Mouse (Mus musculus) limb, embryonic 14.5 days (tissue): ENCODE results near the gene Adarb1. TPM values are rescaled to one million over a fixed set of nuclear protein-coding genes. Genes with fewer than 3 reads are reported as not detected.

Experiments
- ATAC-seq: fragments of 200-750 bp; cut with Nextera tagmentation; 2 replicates; pipeline ENCODE4 v1.8.0; 2017; ENCODE audit warnings: low read depth, moderate number of reproducible peaks, moderate TSS enrichment; ENCODE audit not compliant: low FRiP score
- DNase-seq: peaks from one replicate; pipeline ENCODE4 v3.0.0-alpha.2; 2015; ENCODE audit warnings: low spot score
- H3K27ac ChIP-seq: fragments of 300-500 bp; sonication (generic); replicated peaks from 2 replicates; pipeline ENCODE4 v1.5.1; 2014; ENCODE audit warnings: low read depth, mild to moderate bottlenecking, low read length, moderate library complexity, mixed read lengths
- H3K27me3 ChIP-seq: fragments of 300-500 bp; sonication (generic); 2 replicates; pipeline ENCODE4 v1.6.1; 2014; ENCODE audit warnings: low read length, mixed read lengths; ENCODE audit not compliant: control insufficient read depth, insufficient read depth
- H3K36me3 ChIP-seq: fragments of 300-500 bp; sonication (generic); 2 replicates; pipeline ENCODE4 v1.6.1; 2014; ENCODE audit warnings: mild to moderate bottlenecking, low read length, moderate library complexity, mixed read lengths; ENCODE audit not compliant: control insufficient read depth, insufficient read depth
- H3K4me1 ChIP-seq: fragments of 300-500 bp; sonication (generic); 2 replicates; pipeline ENCODE4 v1.6.1; 2014; ENCODE audit warnings: antibody characterized with exemption, low read length, mixed read lengths; ENCODE audit not compliant: control insufficient read depth, insufficient read depth
- H3K4me2 ChIP-seq: fragments of 300-500 bp; sonication (generic); replicated peaks from 2 replicates; pipeline ENCODE4 v1.6.1; 2014; ENCODE audit warnings: low read depth, mild to moderate bottlenecking, low read length, moderate library complexity; ENCODE audit not compliant: severe bottlenecking
- H3K4me3 ChIP-seq: fragments of 300-500 bp; sonication (generic); replicated peaks from 2 replicates; pipeline ENCODE4 v1.5.1; 2014; ENCODE audit warnings: low read length
- H3K9ac ChIP-seq: fragments of 300-500 bp; sonication (generic); 2 replicates; pipeline ENCODE4 v1.6.1; 2014; ENCODE audit warnings: mild to moderate bottlenecking, low read depth, low read length, moderate library complexity; ENCODE audit not compliant: severe bottlenecking
- H3K9me3 ChIP-seq: fragments of 300-500 bp; sonication (generic); 2 replicates; pipeline ENCODE4 v1.6.1; 2016; ENCODE audit warnings: low read length; ENCODE audit not compliant: control insufficient read depth
- POLR2A ChIP-seq: fragments of 200-500 bp; IDR thresholded peaks from 2 replicates; pipeline ENCODE4 v1.8.0; 2012; ENCODE audit warnings: inconsistent platforms, mild to moderate bottlenecking, moderate library complexity, borderline replicate concordance; ENCODE audit not compliant: insufficient read depth, insufficient read length; ENCODE audit errors: extremely low read depth
- WGBS: fragments of 180-500 bp; shearing (Covaris S2); extraction: QIAGEN DNeasy Blood & Tissue Kit; methylation state at CpG from one replicate; pipeline ENCODE4 v1.1.7; 2014; 5-methylcytosine and 5-hydroxymethylcytosine counted together
- polyA plus RNA-seq, 2 experiments: library from polyadenylated mRNA; depleted of rRNA in 1 of 2; stranded (reverse) in 1 of 2; unstranded in 1 of 2; fragments of >200 nt; fragmentation: Nextera tagmentation in 1 of 2; extraction: Ambion mirVana in 1 of 2; gene quantifications; 2 replicates each; pipeline versions ENCODE4 v1.2.1 to v1.2.3; 2012 to 2014

The Adarb1 gene
- polyA plus RNA-seq, 2 experiments: 3.5 to 7.4 TPM

DNA sequence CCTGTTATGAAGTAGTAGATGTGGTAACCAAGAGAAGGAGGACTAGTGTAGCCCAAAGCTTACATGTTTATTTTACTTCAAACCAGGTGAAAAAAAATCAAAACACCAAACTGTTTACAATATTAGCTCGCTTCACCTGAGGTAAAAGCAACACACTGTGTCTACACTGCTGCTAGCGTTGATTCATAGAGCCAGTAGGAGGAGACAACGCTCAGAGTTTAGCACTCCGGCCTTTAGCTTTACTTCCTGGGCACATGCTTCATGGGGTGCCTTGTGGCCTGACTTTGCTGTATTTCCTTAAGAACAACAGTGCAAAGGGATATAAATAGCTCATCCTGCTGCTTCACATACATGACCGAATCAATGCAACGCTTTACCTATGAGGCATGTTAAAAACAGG lies 60.1 kb downstream of the Adarb1 start:
- H3K27ac ChIP-seq: no peak overlapping the region
- 84% methylated on average over 6 of the region's 6 CpGs for WGBS
- no peak overlapping the region for H3K4me3 ChIP-seq
- H3K27me3 ChIP-seq: no peaks in the 10 kb centered on the region
- no peak for ATAC-seq
- H3K9ac ChIP-seq: no peak overlapping the region
- H3K4me1 ChIP-seq: no peaks in the 10 kb centered on the region
- no peak for TF ChIP-seq POLR2A
- H3K36me3 ChIP-seq: no peaks in the 10 kb centered on the region
- H3K4me2 ChIP-seq: no peak overlapping the region
- no peak for DNase-seq
- H3K9me3 ChIP-seq: no peaks in the 10 kb centered on the region

DNA sequence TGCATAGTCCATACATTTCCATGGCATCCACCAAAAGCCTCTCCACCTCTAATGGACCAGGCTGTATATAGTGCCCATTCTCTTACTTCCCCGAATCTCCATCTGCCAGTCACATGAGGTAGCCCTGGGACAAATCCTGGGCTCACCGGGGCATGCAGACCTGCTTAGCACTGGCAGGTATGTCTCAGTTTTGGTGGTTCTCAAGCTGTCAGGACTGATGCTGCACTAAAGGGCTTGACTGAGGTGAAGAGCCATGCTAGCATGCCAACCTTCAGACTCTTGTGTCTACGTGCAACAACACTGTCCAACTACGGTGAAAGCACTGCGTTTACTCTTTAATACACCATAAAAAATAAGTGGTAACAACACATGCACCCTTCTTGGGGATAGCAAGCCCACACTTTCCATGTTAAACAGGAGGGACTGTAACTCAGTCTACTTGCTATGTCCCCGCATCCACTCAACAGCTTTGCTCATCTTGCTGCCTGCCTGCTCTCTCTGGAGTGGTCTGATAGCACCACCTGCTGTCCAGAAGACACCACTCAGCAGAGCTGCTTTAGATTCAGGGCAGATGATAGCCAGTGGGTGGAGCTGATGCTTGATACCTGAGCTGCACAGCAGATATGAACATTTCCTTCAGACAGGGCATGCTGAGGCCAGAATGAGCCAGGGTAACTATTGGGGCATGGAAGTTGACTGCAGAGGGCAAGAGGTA lies 64.9 kb downstream of the Adarb1 start:
- Histone ChIP-seq H3K27ac (no peak overlapping the region), H3K27me3 (no peaks in the 10 kb centered on the region), H3K4me2 (no peak overlapping the region), H3K9me3 (no peaks in the 10 kb centered on the region), H3K36me3 (no peaks in the 10 kb centered on the region), H3K4me3 (no peak overlapping the region), H3K4me1 (no peaks in the 10 kb centered on the region), H3K9ac (no peak overlapping the region)
- peak; percentile 81 for DNase-seq
- 73% methylated on average over 6 of the region's 6 CpGs for WGBS
- ATAC-seq: peak; percentile 73
- TF ChIP-seq POLR2A: no peak

DNA sequence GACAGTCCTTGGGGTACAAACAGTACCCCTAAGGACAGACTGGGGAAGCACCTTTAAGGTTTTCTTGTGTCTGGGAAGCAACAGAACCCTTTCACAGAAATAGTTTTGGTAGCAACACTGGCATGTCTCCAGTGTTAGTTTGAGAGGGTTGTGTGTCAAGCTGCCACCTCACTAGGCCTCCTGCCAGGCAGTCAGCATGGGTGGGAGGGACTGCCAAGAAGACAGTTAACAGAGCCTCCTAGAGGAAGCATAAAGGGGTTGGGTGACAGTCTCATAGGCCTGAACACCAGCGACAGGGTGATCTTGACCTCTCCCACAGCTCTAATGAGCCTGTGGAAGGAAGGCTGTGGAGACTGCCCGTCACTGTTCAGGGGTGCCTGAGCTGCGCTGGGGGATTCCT lies 75.2 kb downstream of the Adarb1 start:
- no peak for TF ChIP-seq POLR2A

DNA sequence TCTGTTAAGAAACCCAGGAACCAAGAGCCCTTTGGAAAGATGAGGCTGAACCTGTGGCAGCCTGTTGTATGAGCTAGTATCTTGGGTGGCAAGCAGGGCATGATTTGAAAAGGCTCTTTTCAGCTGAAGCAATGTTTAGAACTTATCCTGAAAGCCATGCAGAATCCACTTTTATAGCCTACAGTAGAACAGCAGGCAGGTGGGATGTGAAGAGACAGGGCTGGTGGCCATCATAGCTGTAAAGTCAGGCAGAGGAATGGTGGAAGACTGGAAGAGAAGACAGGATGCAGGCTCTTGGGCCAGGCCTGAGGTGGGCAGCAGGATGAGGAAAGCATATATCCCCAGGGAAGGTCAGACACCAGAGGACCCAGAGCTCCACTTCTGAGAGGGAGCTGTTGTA lies 76.4 kb downstream of the Adarb1 start:
- Histone ChIP-seq H3K9ac (no peak overlapping the region), H3K4me1 (peaks cover 4% of the 10 kb centered on the region; the same call in 1 of the 2 replicates), H3K4me2 (no peak overlapping the region), H3K4me3 (no peak overlapping the region), H3K36me3 (no peaks in the 10 kb centered on the region), H3K9me3 (no peaks in the 10 kb centered on the region), H3K27ac (no peak overlapping the region), H3K27me3 (no peaks in the 10 kb centered on the region)
- no peak for TF ChIP-seq POLR2A
- DNase-seq (no peak), ATAC-seq (no peak)

More for the DNA sequence above, 75.2 kb downstream of the Adarb1 start:
- WGBS: 77% methylated on average over 3 of the region's 3 CpGs
- no peaks in the 10 kb centered on the region for H3K9me3 ChIP-seq
- ATAC-seq: no peak
- no peak for DNase-seq
- no peaks in the 10 kb centered on the region for H3K27me3 ChIP-seq
- no peak overlapping the region for H3K9ac ChIP-seq
- peaks cover 4% of the 10 kb centered on the region; the same call in 1 of the 2 replicates for H3K4me1 ChIP-seq
- H3K36me3 ChIP-seq: no peaks in the 10 kb centered on the region
- no peak overlapping the region for H3K4me2 ChIP-seq
- no peak overlapping the region for H3K27ac ChIP-seq
- H3K4me3 ChIP-seq: no peak overlapping the region

DNA sequence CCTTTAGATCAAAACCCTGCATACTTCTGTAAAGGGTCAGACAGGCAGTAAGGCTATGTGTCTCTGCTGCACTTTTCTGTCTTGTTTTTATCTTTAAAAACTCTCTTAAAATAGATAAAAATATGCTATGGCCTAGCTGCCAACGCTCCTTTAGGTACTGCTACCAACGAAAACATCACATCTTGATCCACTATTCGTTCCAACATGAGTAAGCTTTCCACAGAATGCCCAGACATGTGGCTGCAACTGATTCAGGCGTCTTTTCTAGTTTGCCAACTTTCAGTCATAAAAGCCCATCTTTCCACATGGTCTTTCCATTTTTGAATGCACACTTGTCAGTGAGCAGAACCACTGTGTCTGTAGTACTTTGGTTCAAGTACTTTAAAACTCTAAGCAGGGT lies 77.0 kb downstream of the Adarb1 start:
- 78% methylated on average over 4 of the region's 4 CpGs for WGBS
- Histone ChIP-seq H3K36me3 (no peaks in the 10 kb centered on the region), H3K27me3 (no peaks in the 10 kb centered on the region), H3K4me3 (no peak overlapping the region), H3K9ac (no peak overlapping the region), H3K9me3 (no peaks in the 10 kb centered on the region), H3K4me2 (no peak overlapping the region), H3K27ac (no peak overlapping the region), H3K4me1 (peaks cover 4% of the 10 kb centered on the region; the same call in 1 of the 2 replicates)
- ATAC-seq (no peak), DNase-seq (no peak)
- TF ChIP-seq POLR2A: no peak
